Mouse (Mus musculus) limb, embryonic 11.5 days (tissue): ENCODE measurements at regions not wholly inside any gene's neighbourhood (a gene's known extent, or its start where the extent isn't known, plus 50 kb on each side); places are given as distances from the start of the nearest gene placed in this dataset.

Experiments used
- ATAC-seq: fragments of 200-750 bp; cut with Nextera tagmentation; 2 replicates; pipeline ENCODE4 v1.8.0; 2017; ENCODE audit warnings: low read depth; ENCODE audit not compliant: insufficient number of reproducible peaks, low FRiP score, low TSS enrichment
- DNase-seq: peaks from one replicate; pipeline ENCODE4 v3.0.0-alpha.2; 2015; ENCODE audit warnings: low spot score
- H3K27ac ChIP-seq: fragments of 300-500 bp; sonication (generic); replicated peaks from 2 replicates; pipeline ENCODE4 v1.5.1; 2014; ENCODE audit warnings: low read depth, mild to moderate bottlenecking, low read length
- H3K27me3 ChIP-seq: fragments of 300-500 bp; sonication (generic); 2 replicates; pipeline ENCODE4 v1.6.1; 2014; ENCODE audit warnings: mild to moderate bottlenecking, low read length, mixed read lengths; ENCODE audit not compliant: control insufficient read depth, insufficient read depth
- H3K36me3 ChIP-seq: fragments of 300-500 bp; sonication (generic); 2 replicates; pipeline ENCODE4 v1.6.1; 2014; ENCODE audit warnings: mild to moderate bottlenecking, low read length, moderate library complexity, mixed read lengths; ENCODE audit not compliant: control insufficient read depth, insufficient read depth
- H3K4me1 ChIP-seq: fragments of 300-500 bp; sonication (generic); 2 replicates; pipeline ENCODE4 v1.6.1; 2014; ENCODE audit warnings: low read length, mixed read lengths; ENCODE audit not compliant: control insufficient read depth, insufficient read depth
- H3K4me2 ChIP-seq: fragments of 300-500 bp; sonication (generic); 2 replicates; pipeline ENCODE4 v1.6.1; 2014; ENCODE audit warnings: low read depth, mild to moderate bottlenecking, moderate library complexity; ENCODE audit not compliant: severe bottlenecking
- H3K4me3 ChIP-seq: fragments of 300-500 bp; sonication (generic); 2 replicates; pipeline ENCODE4 v1.5.1; 2014; ENCODE audit warnings: low read depth, low read length
- H3K9ac ChIP-seq: fragments of 300-500 bp; sonication (generic); 2 replicates; pipeline ENCODE4 v1.6.1; 2014; ENCODE audit warnings: mild to moderate bottlenecking, low read length
- H3K9me3 ChIP-seq: fragments of 300-500 bp; sonication (generic); 2 replicates; pipeline ENCODE4 v1.6.1; 2016; ENCODE audit warnings: low read length; ENCODE audit not compliant: control insufficient read depth
- WGBS: fragments of 180-500 bp; shearing (Covaris S2); extraction: QIAGEN DNeasy Blood & Tissue Kit; methylation state at CpG from one replicate; pipeline ENCODE4 v1.1.7; 2014; 5-methylcytosine and 5-hydroxymethylcytosine counted together

GRCm38 (mm10) chr10:92225818-92226217, 496.4 kb downstream of the Nedd1 start:
- H3K27ac ChIP-seq = no peak overlapping the region
- H3K9me3 ChIP-seq = no peaks in the 10 kb centered on the region
- no peaks in the 10 kb centered on the region for H3K36me3 ChIP-seq
- H3K9ac ChIP-seq = no peak overlapping the region
- DNase-seq = no peak
- H3K4me1 ChIP-seq = no peaks in the 10 kb centered on the region
- no peak overlapping the region for H3K4me2 ChIP-seq
- H3K4me3 ChIP-seq = no peak overlapping the region
- ATAC-seq = no peak
- 81% methylated on average over 4 of the region's 4 CpGs for whole genome bisulfite sequencing
- no peaks in the 10 kb centered on the region for H3K27me3 ChIP-seq

- no peak overlapping the region for H3K9ac ChIP-seq
- H3K27me3 ChIP-seq = no peaks in the 10 kb centered on the region
- no peak overlapping the region for H3K27ac ChIP-seq
- H3K9me3 ChIP-seq = no peaks in the 10 kb centered on the region
- DNase-seq = no peak
- WGBS = 82% methylated on average over 7 of the region's 7 CpGs
- H3K36me3 ChIP-seq = no peaks in the 10 kb centered on the region
- no peak overlapping the region for H3K4me2 ChIP-seq
- no peak overlapping the region for H3K4me3 ChIP-seq
- ATAC-seq = no peak
- H3K4me1 ChIP-seq = no peaks in the 10 kb centered on the region
Measured at GRCm38 (mm10) chr10:92225071-92225470, 497.1 kb downstream of the Nedd1 start.

- WGBS = 77% methylated on average over 3 of the region's 3 CpGs
- Histone ChIP-seq H3K4me2 (no peak overlapping the region), H3K36me3 (no peaks in the 10 kb centered on the region), H3K9ac (no peak overlapping the region), H3K9me3 (no peaks in the 10 kb centered on the region), H3K27ac (no peak overlapping the region), H3K4me3 (no peak overlapping the region), H3K4me1 (no peaks in the 10 kb centered on the region), H3K27me3 (no peaks in the 10 kb centered on the region)
- ATAC-seq = no peak
- DNase-seq = no peak
Measured at GRCm38 (mm10) chr10:92219310-92219709, 502.9 kb downstream of the Nedd1 start.

- Histone ChIP-seq H3K27ac (no peak overlapping the region), H3K4me1 (no peaks in the 10 kb centered on the region), H3K4me2 (no peak overlapping the region), H3K36me3 (no peaks in the 10 kb centered on the region), H3K4me3 (no peak overlapping the region), H3K9me3 (no peaks in the 10 kb centered on the region), H3K27me3 (no peaks in the 10 kb centered on the region), H3K9ac (no peak overlapping the region)
- WGBS = 90% methylated on average over 8 of the region's 8 CpGs
- DNase-seq = no peak
- no peak for ATAC-seq
Measured at GRCm38 (mm10) chr10:92170856-92171255, 551.4 kb downstream of the Nedd1 start.

- Histone ChIP-seq H3K27me3 (no peaks in the 10 kb centered on the region), H3K4me1 (no peaks in the 10 kb centered on the region), H3K9me3 (no peaks in the 10 kb centered on the region), H3K4me2 (no peak overlapping the region), H3K27ac (no peak overlapping the region), H3K4me3 (no peak overlapping the region), H3K36me3 (no peaks in the 10 kb centered on the region), H3K9ac (no peak overlapping the region)
- no peak for ATAC-seq
- no peak for DNase-seq
- 81% methylated on average over 2 of the region's 2 CpGs for WGBS
Measured at GRCm38 (mm10) chr10:92166057-92166456, 556.2 kb downstream of the Nedd1 start.

GRCm38 (mm10) chr10:92164991-92165390, 557.2 kb downstream of the Nedd1 start:
- Histone ChIP-seq H3K27me3 (no peaks in the 10 kb centered on the region), H3K4me2 (no peak overlapping the region), H3K27ac (no peak overlapping the region), H3K36me3 (no peaks in the 10 kb centered on the region), H3K9me3 (no peaks in the 10 kb centered on the region), H3K9ac (no peak overlapping the region), H3K4me1 (no peaks in the 10 kb centered on the region), H3K4me3 (no peak overlapping the region)
- DNase-seq = no peak
- WGBS = 44% methylated on average over 5 of the region's 5 CpGs
- no peak for ATAC-seq

- DNase-seq = no peak
- Histone ChIP-seq H3K4me2 (no peak overlapping the region), H3K27me3 (no peaks in the 10 kb centered on the region), H3K27ac (no peak overlapping the region), H3K4me1 (no peaks in the 10 kb centered on the region), H3K9me3 (no peaks in the 10 kb centered on the region), H3K9ac (no peak overlapping the region), H3K4me3 (no peak overlapping the region), H3K36me3 (no peaks in the 10 kb centered on the region)
- 73% methylated on average over 3 of the region's 3 CpGs for WGBS
- ATAC-seq = no peak
Measured at GRCm38 (mm10) chr10:92164648-92164960, 557.6 kb downstream of the Nedd1 start.

GRCm38 (mm10) chr10:92163851-92164647, 558.2 kb downstream of the Nedd1 start:
- Histone ChIP-seq H3K9me3 (no peaks in the 10 kb centered on the region), H3K4me2 (no peak overlapping the region), H3K27me3 (no peaks in the 10 kb centered on the region), H3K27ac (no peak overlapping the region), H3K4me1 (no peaks in the 10 kb centered on the region), H3K9ac (no peak overlapping the region), H3K4me3 (no peak overlapping the region), H3K36me3 (no peaks in the 10 kb centered on the region)
- DNase-seq = no peak
- 75% methylated on average over 12 of the region's 12 CpGs for WGBS
- no peak for ATAC-seq

GRCm38 (mm10) chr10:92163071-92163504, 559.1 kb downstream of the Nedd1 start:
- H3K27ac ChIP-seq = no peak overlapping the region
- H3K4me2 ChIP-seq = peak overlapping the region; percentile 60
- no peaks in the 10 kb centered on the region for H3K4me1 ChIP-seq
- no peaks in the 10 kb centered on the region for H3K27me3 ChIP-seq
- no peaks in the 10 kb centered on the region for H3K36me3 ChIP-seq
- 9% methylated on average over 7 of the region's 7 CpGs for whole genome bisulfite sequencing
- no peaks in the 10 kb centered on the region for H3K9me3 ChIP-seq
- DNase-seq (no peak), ATAC-seq (no peak)
- peak overlapping the region; percentile 16 for H3K4me3 ChIP-seq
- H3K9ac ChIP-seq = no peak overlapping the region
